Mouse (Mus musculus) hindbrain, postnatal 0 days (tissue): ENCODE results near the gene Magt1. TPM values are rescaled to one million over a fixed set of nuclear protein-coding genes. Genes with fewer than 3 reads are reported as not detected.
A peak's percentile ranks its signal among the peaks of the same experiment; 100 is the strongest.

Experiments
- ATAC-seq: fragments of 200-750 bp; cut with Nextera tagmentation; 2 replicates; pipeline ENCODE4 v1.8.0; 2017; ENCODE audit warnings: mild to moderate bottlenecking, moderate TSS enrichment, moderate library complexity
- DNase-seq: peaks from one replicate; pipeline ENCODE4 v3.0.0-alpha.2; 2015; ENCODE audit warnings: low spot score
- H3K27ac ChIP-seq: fragments of 300-500 bp; sonication (generic); 2 replicates; pipeline ENCODE4 v1.5.1; 2014; ENCODE audit warnings: mild to moderate bottlenecking
- H3K27me3 ChIP-seq: fragments of 300-500 bp; sonication (generic); 2 replicates; pipeline ENCODE4 v1.6.1; 2014; ENCODE audit warnings: low read length, mixed read lengths; ENCODE audit not compliant: insufficient read depth
- H3K36me3 ChIP-seq: fragments of 300-500 bp; sonication (generic); 2 replicates; pipeline ENCODE4 v1.6.1; 2014; ENCODE audit warnings: low read length, mixed read lengths; ENCODE audit not compliant: insufficient read depth
- H3K4me1 ChIP-seq: fragments of 300-500 bp; sonication (generic); 2 replicates; pipeline ENCODE4 v1.6.1; 2014; ENCODE audit warnings: antibody characterized with exemption, low read length, mixed read lengths; ENCODE audit not compliant: insufficient read depth
- H3K4me2 ChIP-seq: fragments of 300-500 bp; sonication (generic); 2 replicates; pipeline ENCODE4 v1.6.1; 2014; ENCODE audit warnings: low read depth, mild to moderate bottlenecking, low read length, moderate library complexity, mixed read lengths
- H3K4me3 ChIP-seq: fragments of 300-500 bp; sonication (generic); 2 replicates; pipeline ENCODE4 v1.5.1; 2014; ENCODE audit warnings: low read length
- H3K9ac ChIP-seq: fragments of 300-500 bp; sonication (generic); replicated peaks from 2 replicates; pipeline ENCODE4 v1.6.1; 2014; ENCODE audit warnings: mild to moderate bottlenecking, low read length, moderate library complexity, mixed read lengths
- H3K9me3 ChIP-seq: fragments of 300-500 bp; sonication (generic); 2 replicates; pipeline ENCODE4 v1.6.1; 2016; ENCODE audit warnings: low read length, mixed read lengths
- CTCF ChIP-seq: IDR thresholded peaks from 2 replicates; pipeline ENCODE4 v1.5.1; 2016; ENCODE audit warnings: antibody characterized with exemption, control low read depth, low read depth
- WGBS: fragments of 180-500 bp; shearing (Covaris S2); extraction: QIAGEN DNeasy Blood & Tissue Kit; methylation state at CpG from one replicate; pipeline ENCODE4 v1.1.7; 2014; 5-methylcytosine and 5-hydroxymethylcytosine counted together
- polyA plus RNA-seq: library from polyadenylated mRNA; unstranded; fragments of >200 nt; fragmentation: Nextera tagmentation; extraction: Ambion mirVana; gene quantifications from 2 replicates; pipeline ENCODE4 v1.2.1, GENCODE M21; 2015
- total RNA-seq: library from RNA; depleted of rRNA; stranded (reverse); fragments of >200 nt; gene quantifications from 2 replicates; pipeline ENCODE4 v1.2.3, GENCODE M21; 2014

The Magt1 gene
- total and polyA plus RNA-seq, 2 experiments from 2014 or later, result 14.5 to 18.2 TPM

GRCm38 (mm10) chrX:106031124-106031523, 19.4 kb upstream of the Magt1 start:
- Histone ChIP-seq H3K27me3 (no peaks in the 10 kb centered on the region), H3K9me3 (no peaks in the 10 kb centered on the region), H3K4me2 (no peak overlapping the region), H3K27ac (no peak overlapping the region), H3K36me3 (no peaks in the 10 kb centered on the region), H3K9ac (no peak overlapping the region), H3K4me3 (no peak overlapping the region), H3K4me1 (no peaks in the 10 kb centered on the region)
- TF ChIP-seq CTCF, result no peak
- DNase-seq (no peak), ATAC-seq (no peak)

- ATAC-seq, result no peak
- no peaks in the 10 kb centered on the region for H3K27me3 ChIP-seq
- no peak overlapping the region for H3K27ac ChIP-seq
- H3K4me2 ChIP-seq, result no peak overlapping the region
- H3K9me3 ChIP-seq, result no peaks in the 10 kb centered on the region
- H3K4me1 ChIP-seq, result no peaks in the 10 kb centered on the region
- no peak for DNase-seq
- 75% methylated on average over 5 of the region's 5 CpGs for WGBS
- H3K9ac ChIP-seq, result no peak overlapping the region
- no peak for TF ChIP-seq CTCF
- H3K4me3 ChIP-seq, result no peak overlapping the region
- no peaks in the 10 kb centered on the region for H3K36me3 ChIP-seq
These were observed 18.5 kb upstream of the Magt1 start for GRCm38 (mm10) chrX:106030176-106030575.

GRCm38 (mm10) chrX:106027343-106027674, 15.6 kb upstream of the Magt1 start:
- Histone ChIP-seq H3K4me1 (no peaks in the 10 kb centered on the region), H3K27me3 (no peaks in the 10 kb centered on the region), H3K4me3 (peak overlapping the region; percentile 45), H3K36me3 (no peaks in the 10 kb centered on the region), H3K27ac (peak overlapping the region; percentile 49; the same call in 1 of the 2 replicates), H3K4me2 (peak overlapping the region; percentile 61), H3K9ac (peak overlapping the region; percentile 39), H3K9me3 (no peaks in the 10 kb centered on the region)
- no peak; the same call in 1 of the 2 replicates for ATAC-seq
- TF ChIP-seq CTCF, result no peak
- no peak for DNase-seq
- WGBS, result 24% methylated on average over 8 of the region's 8 CpGs

GRCm38 (mm10) chrX:106026418-106027342, 15.0 kb upstream of the Magt1 start, which contains the start of gene Atp7a:
Gene Atp7a (plus strand): TSS chrX:106027276.
- ATAC-seq (peak; percentile 98), DNase-seq (peak; percentile 94)
- peak within 1 kb of the TSS; percentile 39 for H3K9ac ChIP-seq
- no peaks in the 10 kb centered on the region for H3K27me3 ChIP-seq
- peak within 1 kb of the TSS; percentile 61 for H3K4me2 ChIP-seq
- TF ChIP-seq CTCF, result peak; percentile 76
- H3K9me3 ChIP-seq, result no peaks in the 10 kb centered on the region
- WGBS, result 19% methylated on average over 36 of the region's 36 CpGs
- H3K4me3 ChIP-seq, result peak within 1 kb of the TSS; percentile 45
- peak within 1 kb of the TSS; percentile 49; the same call in 1 of the 2 replicates for H3K27ac ChIP-seq
- no peaks in the 10 kb centered on the region for H3K36me3 ChIP-seq
- no peaks in the 10 kb centered on the region for H3K4me1 ChIP-seq

GRCm38 (mm10) chrX:106017516-106017915, 5.8 kb upstream of the Magt1 start:
- ATAC-seq (no peak), DNase-seq (no peak)
- peak overlapping the region; percentile 56; the same call in 1 of the 2 replicates for H3K4me2 ChIP-seq
- H3K36me3 ChIP-seq, result no peaks in the 10 kb centered on the region
- no peaks in the 10 kb centered on the region for H3K9me3 ChIP-seq
- no peaks in the 10 kb centered on the region for H3K27me3 ChIP-seq
- no peak overlapping the region for H3K9ac ChIP-seq
- no peaks in the 10 kb centered on the region for H3K4me1 ChIP-seq
- H3K27ac ChIP-seq, result no peak overlapping the region
- no peak for TF ChIP-seq CTCF
- 91% methylated on average over 4 of the region's 4 CpGs for WGBS
- H3K4me3 ChIP-seq, result no peak overlapping the region

GRCm38 (mm10) chrX:106017102-106017501, 5.4 kb upstream of the Magt1 start:
- Histone ChIP-seq H3K36me3 (no peaks in the 10 kb centered on the region), H3K4me3 (peak overlapping the region; percentile 55; the same call in 1 of the 2 replicates), H3K4me1 (no peaks in the 10 kb centered on the region), H3K27me3 (no peaks in the 10 kb centered on the region), H3K9ac (no peak overlapping the region), H3K9me3 (no peaks in the 10 kb centered on the region), H3K4me2 (peak overlapping the region; percentile 56), H3K27ac (no peak overlapping the region)
- WGBS, result 84% methylated on average over 3 of the region's 3 CpGs
- DNase-seq (no peak), ATAC-seq (no peak)
- TF ChIP-seq CTCF, result no peak
